Mouse (Mus musculus) liver, adult 2 months (tissue): ENCODE results near the gene Iglon5. TPM values are rescaled to one million over a fixed set of nuclear protein-coding genes. Genes with fewer than 3 reads are reported as not detected.

Source experiments
- DNase-seq: peaks from one replicate; pipeline ENCODE4 v3.0.0-alpha.2; 2011; ENCODE audit warnings: low read depth, low spot score; ENCODE audit errors: extremely low read depth
- H3K27ac ChIP-seq: fragments of 200-500 bp; replicated peaks from 2 replicates; pipeline ENCODE4 v1.5.1; 2012; ENCODE audit warnings: low read depth, mild to moderate bottlenecking, control low read depth, inconsistent platforms, low read length; ENCODE audit not compliant: insufficient read depth
- H3K27me3 ChIP-seq: fragments of 200-500 bp; 2 replicates; pipeline ENCODE4 v1.6.1; 2012; ENCODE audit warnings: mild to moderate bottlenecking, moderate library complexity, low read length, inconsistent platforms; ENCODE audit not compliant: control insufficient read depth, insufficient read depth
- H3K36me3 ChIP-seq: fragments of 200-500 bp; 2 replicates; pipeline ENCODE4 v1.6.1; 2012; ENCODE audit warnings: low read length, inconsistent platforms; ENCODE audit not compliant: control insufficient read depth, insufficient read depth
- H3K4me1 ChIP-seq: fragments of 200-500 bp; 2 replicates; pipeline ENCODE4 v1.6.1; 2011; ENCODE audit warnings: low read length; ENCODE audit not compliant: control insufficient read depth, insufficient read depth
- H3K4me3 ChIP-seq: fragments of 200-500 bp; 2 replicates; pipeline ENCODE4 v1.5.1; 2011; ENCODE audit warnings: low read depth, mild to moderate bottlenecking, control low read depth, low read length, moderate library complexity; ENCODE audit not compliant: insufficient read depth
- H3K79me2 ChIP-seq: fragments of 200-500 bp; 2 replicates; pipeline ENCODE4 v1.6.1; 2012; ENCODE audit warnings: inconsistent platforms, mild to moderate bottlenecking, low read length, moderate library complexity; ENCODE audit not compliant: control insufficient read depth, insufficient read depth
- H3K9ac ChIP-seq: fragments of 200-500 bp; 2 replicates; pipeline ENCODE4 v1.6.1; 2012; ENCODE audit warnings: low read depth, mild to moderate bottlenecking, control low read depth, inconsistent platforms, low read length
- CTCF ChIP-seq: fragments of 200-500 bp; IDR thresholded peaks from 2 replicates; pipeline ENCODE4 v1.5.1; 2011; ENCODE audit warnings: low read depth, low read length, control low read depth
- POLR2A ChIP-seq: fragments of 200-500 bp; IDR thresholded peaks from 2 replicates; pipeline ENCODE4 v1.6.1; 2011; ENCODE audit warnings: low read length, control low read depth; ENCODE audit not compliant: insufficient read depth; ENCODE audit errors: extremely low read depth
- WGBS: fragments of 180-500 bp; shearing (Covaris S2); methylation state at CpG from one replicate; pipeline ENCODE4 v1.1.7; 2018; 5-methylcytosine and 5-hydroxymethylcytosine counted together
- polyA plus RNA-seq: library from polyadenylated mRNA; depleted of rRNA; stranded (reverse); fragments of >200 nt; gene quantifications from 2 replicates; pipeline ENCODE4 v1.2.3, GENCODE M21; 2012; rRNA removed
- total RNA-seq: library from RNA; depleted of rRNA; stranded (reverse); fragments of >200 nt; gene quantifications from 2 replicates; pipeline ENCODE4 v1.2.3, GENCODE M21; 2014; rRNA removed

Iglon5 gene
- 0.13 and 0.18 TPM in 2 replicates for total RNA-seq
- polyA plus RNA-seq = 0.62 and 0.81 TPM in 2 replicates

DNA sequence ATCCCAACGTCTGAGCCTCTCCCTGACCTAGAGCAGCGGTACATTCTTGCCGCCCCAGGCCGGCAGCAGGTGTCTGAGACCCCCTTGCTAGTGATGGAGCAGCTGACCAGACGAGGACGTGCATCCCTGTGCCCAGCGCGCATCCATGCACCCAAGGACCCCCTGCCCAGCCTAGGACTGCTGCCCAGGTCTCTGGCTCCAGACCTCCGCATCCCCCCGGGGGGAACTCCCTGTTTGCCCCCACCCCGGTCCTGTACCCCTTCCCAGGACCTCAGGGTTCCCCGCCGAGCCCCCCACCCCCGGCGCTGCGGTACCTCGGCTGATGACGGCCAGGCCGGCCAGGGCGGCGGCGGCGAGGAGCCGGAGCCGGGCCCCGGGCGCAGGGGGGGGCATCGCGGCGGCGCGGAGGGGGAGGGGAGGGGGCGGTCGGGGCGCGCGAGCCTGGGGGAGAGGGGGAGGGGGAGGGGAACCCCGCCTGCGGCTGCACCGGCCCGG is at the start of gene Iglon5:
TSS of gene Iglon5 (minus strand) at position 445 of the 495 bp plus-strand sequence.
- Histone ChIP-seq H3K4me3 (peak within 1 kb of the TSS; percentile 13; the same call in 1 of the 2 replicates), H3K79me2 (no peaks in the 10 kb centered on the region), H3K27me3 (peaks cover 9% of the 10 kb centered on the region; the same call in 1 of the 2 replicates), H3K36me3 (no peaks in the 10 kb centered on the region), H3K9ac (no peak within 1 kb of the TSS), H3K27ac (no peak within 1 kb of the TSS), H3K4me1 (no peaks in the 10 kb centered on the region)
- 4% methylated on average over 16 of the region's 41 CpGs for WGBS
- no peak for DNase-seq
- TF ChIP-seq CTCF (no peak), POLR2A (no peak)

GRCm38 (mm10) chr7:43538524-43538923 is 48.6 kb upstream of the Iglon5 start:
- Histone ChIP-seq H3K27me3 (no peaks in the 10 kb centered on the region), H3K4me3 (no peak overlapping the region), H3K9ac (no peak overlapping the region), H3K27ac (no peak overlapping the region), H3K36me3 (no peaks in the 10 kb centered on the region), H3K79me2 (no peaks in the 10 kb centered on the region), H3K4me1 (no peaks in the 10 kb centered on the region)
- 54% methylated on average over 4 of the region's 4 CpGs for WGBS
- no peak for TF ChIP-seq CTCF
- no peak for TF ChIP-seq POLR2A
- DNase-seq = no peak

DNA sequence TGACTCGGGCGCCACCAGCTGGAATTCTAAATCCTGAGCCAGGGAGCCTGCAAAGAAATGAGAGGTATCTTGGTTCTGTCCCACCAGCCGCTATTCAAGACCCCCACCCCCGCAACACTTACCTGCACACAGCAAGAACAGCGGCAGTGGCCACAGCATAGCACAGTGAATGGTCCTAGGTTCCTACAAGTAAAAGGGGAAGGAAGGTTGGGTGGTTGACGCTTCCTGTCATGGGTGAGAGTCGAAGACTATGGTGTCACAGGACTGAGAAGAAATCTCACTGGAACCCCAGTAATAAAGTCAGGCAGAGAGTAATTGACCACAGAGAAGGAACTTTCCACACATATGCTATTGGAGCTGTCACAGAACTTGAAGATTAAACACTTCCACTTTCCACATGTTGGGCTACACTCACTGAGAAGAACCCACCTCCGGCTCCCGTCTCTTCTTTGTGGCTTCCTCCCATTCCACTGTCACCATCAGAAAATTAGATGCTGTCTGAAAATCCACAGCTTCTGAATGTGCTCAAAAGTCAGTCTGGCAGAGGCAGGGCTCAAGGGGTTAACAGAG is 43.1 kb upstream of the Iglon5 start:
- WGBS = 83% methylated on average over 9 of the region's 9 CpGs
- Histone ChIP-seq H3K27me3 (no peaks in the 10 kb centered on the region), H3K4me3 (no peak overlapping the region), H3K9ac (no peak overlapping the region), H3K79me2 (no peaks in the 10 kb centered on the region), H3K4me1 (no peaks in the 10 kb centered on the region), H3K27ac (no peak overlapping the region), H3K36me3 (no peaks in the 10 kb centered on the region)
- no peak for TF ChIP-seq CTCF
- no peak for TF ChIP-seq POLR2A
- peak; percentile 39 for DNase-seq

GRCm38 (mm10) chr7:43530216-43530785 is 40.4 kb upstream of the Iglon5 start:
- Histone ChIP-seq H3K27me3 (no peaks in the 10 kb centered on the region), H3K4me3 (no peak overlapping the region), H3K36me3 (no peaks in the 10 kb centered on the region), H3K9ac (no peak overlapping the region), H3K79me2 (no peaks in the 10 kb centered on the region), H3K4me1 (no peaks in the 10 kb centered on the region), H3K27ac (no peak overlapping the region)
- DNase-seq = peak; percentile 9
- no peak for TF ChIP-seq CTCF
- TF ChIP-seq POLR2A = no peak
- WGBS = 66% methylated on average over 8 of the region's 8 CpGs

GRCm38 (mm10) chr7:43525313-43525712 is 35.4 kb upstream of the Iglon5 start:
- H3K27me3 ChIP-seq = no peaks in the 10 kb centered on the region
- no peak overlapping the region for H3K9ac ChIP-seq
- H3K79me2 ChIP-seq = no peaks in the 10 kb centered on the region
- no peak for TF ChIP-seq POLR2A
- peak; percentile 13; the same call in 1 of the 2 replicates for TF ChIP-seq CTCF
- H3K36me3 ChIP-seq = no peaks in the 10 kb centered on the region
- no peak overlapping the region for H3K27ac ChIP-seq
- H3K4me3 ChIP-seq = no peak overlapping the region
- DNase-seq = no peak
- WGBS = 46% methylated on average over 3 of the region's 3 CpGs
- no peaks in the 10 kb centered on the region for H3K4me1 ChIP-seq

GRCm38 (mm10) chr7:43522776-43523175 is 32.9 kb upstream of the Iglon5 start:
- H3K36me3 ChIP-seq = no peaks in the 10 kb centered on the region
- 94% methylated on average over 2 of the region's 2 CpGs for WGBS
- H3K4me3 ChIP-seq = no peak overlapping the region
- no peak for TF ChIP-seq POLR2A
- no peak for TF ChIP-seq CTCF
- no peaks in the 10 kb centered on the region for H3K27me3 ChIP-seq
- no peaks in the 10 kb centered on the region for H3K4me1 ChIP-seq
- no peaks in the 10 kb centered on the region for H3K79me2 ChIP-seq
- no peak overlapping the region for H3K9ac ChIP-seq
- H3K27ac ChIP-seq = no peak overlapping the region
- DNase-seq = no peak
